ENCODE assay signal across 19 mouse cellular contexts in the genomic region with DNA sequence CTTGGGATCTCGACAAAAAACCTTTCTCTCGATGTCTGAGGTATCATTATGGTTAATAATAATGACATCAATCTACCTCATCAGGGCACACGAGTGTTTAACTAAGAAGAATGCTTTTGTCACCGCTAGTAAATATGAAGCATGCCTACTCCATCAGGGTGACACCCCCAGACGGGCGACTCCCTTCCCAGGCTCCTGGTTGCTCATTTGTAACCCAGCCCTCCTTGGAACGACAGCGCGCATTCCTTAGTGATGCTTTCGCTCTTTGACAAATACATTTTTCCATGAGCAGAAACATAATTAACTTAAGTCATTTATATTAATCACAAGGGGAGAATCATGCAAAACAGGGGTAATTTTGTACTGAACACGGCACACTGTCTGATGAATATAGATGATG.
DNase-seq lines count a peak whose midpoint lies in the region; ATAC-seq and TF ChIP-seq lines count a peak whose summit lies in the region.
"Had no signal": no experiment of that assay in that cellular context is flagged by ENCODE, and none has a peak within 500 bp of the region (broad histone marks: within the 10 kb centered on the region; RNA-seq: fewer than 3 reads in every experiment).

No protein-coding gene starts in this region.

- no peak for DNase-seq in gastrocnemius, adult 2 months
- DNase-seq in gastrocnemius, postnatal 10 days, result no peak
- DNase-seq in kidney, postnatal 14 days, result peak; percentile 23
- DNase-seq: adrenal gland, postnatal 36 days; heart, adult 11 months; heart, postnatal 14 days; thymus, adult 18-20 months; thymus, postnatal 4 days had no signal

- no peak for TF ChIP-seq POLR2A in cortical plate, adult 2 months (IDR thresholded peaks at IDR 0.05; ENCODE audit: extremely low read depth, insufficient read depth, low read length)

- no peak for TF ChIP-seq CTCF in gastrocnemius, adult 2 months (IDR thresholded peaks at IDR 0.05)
- no peak for TF ChIP-seq CTCF in cortical plate, adult 2 months (IDR thresholded peaks at IDR 0.05; ENCODE audit: extremely low read depth, insufficient read depth, low read length)

- H3K4me3 ChIP-seq in gastrocnemius, adult 2 months, result peak overlapping the region; percentile 19; the same call in 1 of the 2 replicates
- no peak overlapping the region for H3K4me3 ChIP-seq in kidney, embryonic 14.5 days (ENCODE audit: low read length)
- H3K4me3 ChIP-seq in midbrain, embryonic 16.5 days (ENCODE audit: low read depth, low read length), result no peak overlapping the region
- H3K4me3 ChIP-seq in midbrain, embryonic 15.5 days, result no peak overlapping the region
- H3K4me3 ChIP-seq in cortical plate, adult 2 months (ENCODE audit: insufficient read depth, low read length), result peak overlapping the region; percentile 25; the same call in 1 of the 2 replicates
- H3K4me3 ChIP-seq: embryonic facial prominence, embryonic 10.5 days; heart, embryonic 12.5 days; intestine, embryonic 15.5 days; limb, embryonic 15.5 days; liver, embryonic 15.5 days; midbrain, embryonic 12.5 days had no signal

- H3K36me3 ChIP-seq in kidney, embryonic 14.5 days (ENCODE audit: control insufficient read depth, insufficient read depth, low read length), result no peaks in the 10 kb centered on the region
- H3K36me3 ChIP-seq in midbrain, embryonic 16.5 days (ENCODE audit: control insufficient read depth, insufficient read depth, low read length), result no peaks in the 10 kb centered on the region
- no peaks in the 10 kb centered on the region for H3K36me3 ChIP-seq in midbrain, embryonic 15.5 days (replicated peaks)
- H3K36me3 ChIP-seq: embryonic facial prominence, embryonic 10.5 days; heart, embryonic 12.5 days; intestine, embryonic 15.5 days; limb, embryonic 15.5 days; liver, embryonic 15.5 days; midbrain, embryonic 12.5 days had no signal

- intact Hi-C loops in gastrocnemius, adult 2 months (cut with DNase I), result no loop called here

- peaks cover 8% of the 10 kb centered on the region; the same call in 1 of the 2 replicates for H3K4me1 ChIP-seq in kidney, embryonic 14.5 days (ENCODE audit: control insufficient read depth, insufficient read depth, low read length)
- H3K4me1 ChIP-seq in midbrain, embryonic 16.5 days (ENCODE audit: control insufficient read depth, insufficient read depth, low read length), result no peaks in the 10 kb centered on the region
- H3K4me1 ChIP-seq in midbrain, embryonic 15.5 days, result peaks cover 6% of the 10 kb centered on the region; the same call in 1 of the 2 replicates
- H3K4me1 ChIP-seq in cortical plate, adult 2 months (ENCODE audit: control insufficient read depth, insufficient read depth, low read length), result no peaks in the 10 kb centered on the region
- H3K4me1 ChIP-seq: heart, embryonic 12.5 days; liver, embryonic 15.5 days; midbrain, embryonic 12.5 days had no signal

- no peaks in the 10 kb centered on the region for H3K27me3 ChIP-seq in kidney, embryonic 14.5 days (ENCODE audit: control insufficient read depth, insufficient read depth, low read length)
- no peaks in the 10 kb centered on the region for H3K27me3 ChIP-seq in midbrain, embryonic 16.5 days (ENCODE audit: control insufficient read depth, insufficient read depth, low read depth, low read length)
- no peaks in the 10 kb centered on the region for H3K27me3 ChIP-seq in midbrain, embryonic 15.5 days (replicated peaks)
- H3K27me3 ChIP-seq: intestine, embryonic 15.5 days; limb, embryonic 15.5 days; liver, embryonic 15.5 days; midbrain, embryonic 12.5 days had no signal

- H3K9ac ChIP-seq in kidney, embryonic 14.5 days (ENCODE audit: low read depth, low read length), result no peak overlapping the region
- no peak overlapping the region for H3K9ac ChIP-seq in midbrain, embryonic 16.5 days (ENCODE audit: low read depth, low read length)
- no peak overlapping the region for H3K9ac ChIP-seq in midbrain, embryonic 15.5 days
- H3K9ac ChIP-seq: heart, embryonic 12.5 days; intestine, embryonic 15.5 days; limb, embryonic 15.5 days; liver, embryonic 15.5 days; midbrain, embryonic 12.5 days had no signal

- H3K4me2 ChIP-seq in kidney, embryonic 14.5 days (replicated peaks; ENCODE audit: low read depth, low read length), result no peak overlapping the region
- no peak overlapping the region for H3K4me2 ChIP-seq in midbrain, embryonic 16.5 days (ENCODE audit: low read length)
- H3K4me2 ChIP-seq in midbrain, embryonic 15.5 days, result no peak overlapping the region; the same call in 1 of the 2 replicates
- H3K4me2 ChIP-seq: heart, embryonic 12.5 days; liver, embryonic 15.5 days; midbrain, embryonic 12.5 days had no signal

- whole genome bisulfite sequencing in kidney, embryonic 14.5 days, result 58% methylated on average over 11 of the region's 11 CpGs
- WGBS in midbrain, embryonic 16.5 days, result 78% methylated on average over 11 of the region's 11 CpGs
- WGBS in midbrain, embryonic 15.5 days, result 80% methylated on average over 11 of the region's 11 CpGs

- H3K9me3 ChIP-seq in kidney, embryonic 14.5 days (ENCODE audit: control insufficient read depth, low read length), result no peaks in the 10 kb centered on the region
- no peaks in the 10 kb centered on the region for H3K9me3 ChIP-seq in midbrain, embryonic 16.5 days (replicated peaks; ENCODE audit: control insufficient read depth, low read length, poor library complexity, severe bottlenecking)
- no peaks in the 10 kb centered on the region for H3K9me3 ChIP-seq in midbrain, embryonic 15.5 days
- H3K9me3 ChIP-seq: embryonic facial prominence, embryonic 10.5 days; heart, embryonic 12.5 days; intestine, embryonic 15.5 days; limb, embryonic 15.5 days; liver, embryonic 15.5 days; midbrain, embryonic 12.5 days had no signal

- no peak for ATAC-seq in kidney, embryonic 14.5 days (ENCODE audit: low FRiP score, low TSS enrichment)
- 0 out of 2 replicates have a peak, but pooled peaks have one; percentile 26 for ATAC-seq in midbrain, embryonic 16.5 days
- ATAC-seq in midbrain, embryonic 15.5 days (replicated peaks), result no peak
- ATAC-seq: intestine, embryonic 15.5 days had no signal

- no peak overlapping the region for H3K27ac ChIP-seq in gastrocnemius, adult 2 months
- no peak overlapping the region for H3K27ac ChIP-seq in kidney, embryonic 14.5 days (ENCODE audit: low read depth, low read length)
- no peak overlapping the region for H3K27ac ChIP-seq in midbrain, embryonic 16.5 days (ENCODE audit: low read length)
- no peak overlapping the region for H3K27ac ChIP-seq in midbrain, embryonic 15.5 days
- H3K27ac ChIP-seq in cortical plate, adult 2 months (ENCODE audit: insufficient read depth, low read length), result no peak overlapping the region
- H3K27ac ChIP-seq: embryonic facial prominence, embryonic 10.5 days; intestine, embryonic 15.5 days; kidney, postnatal 0 days; limb, embryonic 15.5 days; liver, embryonic 15.5 days; midbrain, embryonic 12.5 days had no signal

Comparison
In these comparisons a context has a peak if more than half of its experiments do, and no peak if none do; other contexts are left out.
1. H3K4me3 ChIP-seq: peak in gastrocnemius, adult 2 months (single experiment) and cortical plate, adult 2 months (single experiment); none in kidney, embryonic 14.5 days (single experiment), midbrain, embryonic 16.5 days (single experiment) and midbrain, embryonic 15.5 days (single experiment).